Mouse (Mus musculus) heart, adult 2 months (tissue): ENCODE data around the gene Spin2e.
"Not testable (repeated sequence)": the region's sequence is repeated elsewhere in the genome, so short reads cannot be mapped to it uniquely, and the experiment has no call there.

Experiments used
- CTCF ChIP-seq: fragments of 200-600 bp; IDR thresholded peaks from 2 replicates; pipeline ENCODE4 v1.8.1; 2022; ENCODE audit warnings: antibody characterized with exemption, mild to moderate bottlenecking, moderate library complexity
- EP300 ChIP-seq: fragments of 200-500 bp; IDR thresholded peaks from 2 replicates; pipeline ENCODE4 v1.6.1; 2011; ENCODE audit warnings: low read depth, low read length, control low read depth; ENCODE audit not compliant: insufficient read depth

DNA sequence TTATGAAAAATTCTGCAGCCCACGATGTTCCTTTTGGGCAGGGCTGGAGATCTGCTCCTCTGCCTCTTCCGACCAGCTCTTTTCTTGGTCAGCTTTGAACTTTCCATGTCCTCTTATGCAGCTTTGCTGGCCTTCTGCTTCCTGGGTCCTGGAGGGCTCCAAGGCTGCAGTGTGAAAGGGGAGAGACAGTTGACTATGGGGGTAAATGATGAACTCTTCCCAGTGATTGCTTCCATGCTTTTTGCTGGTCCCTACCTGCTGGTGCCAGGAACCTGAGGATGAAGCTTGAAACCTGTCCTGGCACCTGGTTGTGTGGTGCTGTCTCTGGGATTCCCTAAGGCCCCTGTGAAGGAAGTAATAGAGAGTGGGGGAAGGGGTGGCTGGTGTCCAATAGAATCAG lies at the start of gene Spin2e:
- not testable (repeated sequence) for TF ChIP-seq CTCF, EP300
